Mouse (Mus musculus): Measurements from ENCODE around the gene Olfr447.

Gene Olfr447

GRCm38 (mm10) chr6:42908578-42908977, at the start of gene Olfr447:
Gene Olfr447 (plus strand): TSS chr6:42908878.
- DNase-seq (ENCODE audit: low spot score in 2 of 2): no peak

- DNase-seq (ENCODE audit: low spot score in 2 of 2): peak in 1 of 2 experiments; percentile 14
These were observed 48.4 kb upstream of the Olfr447 start for GRCm38 (mm10) chr6:42860222-42860819.

DNA sequence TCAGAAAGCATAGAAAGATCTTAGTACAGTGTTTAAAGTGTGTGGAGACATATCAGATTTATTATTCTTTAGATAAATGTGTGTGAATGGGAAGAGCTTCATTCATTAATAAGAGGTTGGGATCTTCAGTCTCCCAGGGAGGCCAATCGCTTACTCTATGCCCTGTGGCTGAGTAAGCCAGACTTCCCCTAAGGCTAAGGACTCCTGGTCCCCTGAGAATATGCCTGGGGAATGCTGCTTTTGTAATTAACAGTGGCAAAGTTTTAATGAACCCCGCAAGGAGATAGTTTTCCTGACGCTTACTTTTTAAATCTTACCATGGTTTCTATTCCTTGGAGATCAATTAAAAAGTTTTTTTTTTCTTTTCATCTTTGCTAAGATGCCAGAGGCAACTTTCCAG, 39.0 kb upstream of the Olfr447 start:
- DNase-seq (ENCODE audit: low spot score in 2 of 2): no peak

DNA sequence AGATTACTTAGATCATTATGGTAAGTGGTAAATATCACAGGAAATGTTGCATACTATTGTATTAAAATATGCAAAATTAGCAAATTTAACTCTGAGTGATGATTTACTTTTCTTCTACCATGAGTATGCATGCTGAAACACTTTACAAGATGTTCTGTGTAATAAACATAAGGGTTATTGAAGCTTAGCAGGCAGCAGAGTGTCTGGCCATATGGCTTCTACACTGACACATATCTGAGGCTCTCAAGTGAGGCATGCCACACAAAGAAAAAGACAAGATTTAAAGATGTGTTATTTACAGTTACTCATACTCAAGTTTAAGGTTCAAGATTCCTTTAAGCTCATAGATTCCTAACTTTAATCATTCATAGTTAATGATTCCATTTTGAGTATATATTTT, 32.4 kb upstream of the Olfr447 start:
- no peak for DNase-seq (ENCODE audit: low spot score in 2 of 2)

DNA sequence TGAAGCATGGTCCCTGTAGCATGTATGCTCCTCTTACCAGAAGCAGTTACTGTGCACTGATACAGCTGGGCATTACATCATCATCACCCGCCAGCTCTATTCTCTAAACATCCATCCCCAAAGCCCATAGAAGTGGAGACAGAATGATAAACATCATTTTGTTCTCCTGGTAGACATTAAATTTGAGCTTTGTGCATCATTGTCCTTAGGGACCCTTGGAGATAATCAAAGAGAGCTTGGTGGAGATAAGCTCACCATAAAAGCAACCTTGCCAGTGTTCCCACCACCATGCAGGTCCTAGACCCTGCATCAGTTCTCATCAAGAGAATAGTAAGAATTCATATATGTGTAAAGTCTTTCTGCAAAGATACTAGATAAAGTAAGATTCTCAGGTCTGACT, 18.5 kb upstream of the Olfr447 start, which contains the start of gene Olfr448:
Olfr448 (plus strand) TSS at position 301 of the 400 bp plus-strand sequence.
- DNase-seq (ENCODE audit: low spot score in 2 of 2): no peak

DNA sequence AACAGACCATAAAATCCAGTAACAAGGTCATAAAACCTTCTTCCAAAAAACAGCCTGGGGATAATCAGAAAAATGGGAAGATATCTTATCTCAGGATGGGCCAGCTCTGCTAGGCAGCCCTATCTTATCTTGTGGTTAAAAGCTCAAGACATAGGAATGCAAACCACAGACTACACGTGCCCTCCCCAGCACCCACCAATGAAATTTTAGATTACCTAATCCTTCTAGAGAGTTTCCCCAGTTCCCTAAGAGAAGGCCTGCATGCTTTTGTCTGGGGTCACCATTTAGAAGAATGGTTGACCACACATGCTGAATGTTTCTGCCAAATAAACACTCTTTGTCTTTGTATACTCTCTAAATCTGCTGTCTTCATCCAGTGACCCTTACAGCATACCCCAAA, 8.3 kb upstream of the Olfr447 start:
- DNase-seq (ENCODE audit: low spot score in 2 of 2): no peak

DNA sequence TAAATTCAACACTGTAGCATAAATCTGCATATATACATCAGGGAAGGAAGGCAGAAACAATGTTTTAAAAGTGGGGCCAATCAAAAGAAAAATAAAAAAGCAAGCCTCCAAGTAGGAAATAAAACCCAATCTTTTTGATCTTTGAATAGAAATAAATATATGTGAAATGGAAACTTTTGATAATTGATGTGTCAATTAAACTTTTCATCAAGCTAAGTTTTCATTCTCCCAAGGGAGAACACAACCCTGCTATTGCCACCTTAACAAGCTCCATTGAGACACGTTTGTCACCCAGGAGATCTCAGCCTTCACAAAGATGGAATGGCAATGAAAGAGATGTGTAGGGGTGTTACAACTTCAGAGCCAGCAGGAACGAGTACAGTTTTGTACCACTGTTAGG, 12.4 kb downstream of the Olfr447 start, which contains the start of gene Olfr446:
Olfr446 (plus strand) TSS at position 301 of the 400 bp plus-strand sequence.
- no peak for DNase-seq (ENCODE audit: low spot score in 2 of 2)

- DNase-seq (ENCODE audit: low spot score in 2 of 2): no peak
These were observed 40.1 kb downstream of the Olfr447 start, which contains the start of gene Olfr444 for GRCm38 (mm10) chr6:42948767-42949166. Gene Olfr444 (plus strand): TSS chr6:42949067.

All from right cerebral cortex, postnatal 36 days (tissue).